Mouse (Mus musculus) MEL-GATA-1-ER (cell line): Measurements from ENCODE around the gene Hspa5.
"Not testable (repeated sequence)": the region's sequence is repeated elsewhere in the genome, so short reads cannot be mapped to it uniquely, and the experiment has no call there.

Experiments
- DNase-seq: peaks from one replicate; pipeline ENCODE4 v3.0.0-alpha.2; 2012; ENCODE audit warnings: low read depth; ENCODE audit errors: extremely low read depth

Gene Hspa5

DNA sequence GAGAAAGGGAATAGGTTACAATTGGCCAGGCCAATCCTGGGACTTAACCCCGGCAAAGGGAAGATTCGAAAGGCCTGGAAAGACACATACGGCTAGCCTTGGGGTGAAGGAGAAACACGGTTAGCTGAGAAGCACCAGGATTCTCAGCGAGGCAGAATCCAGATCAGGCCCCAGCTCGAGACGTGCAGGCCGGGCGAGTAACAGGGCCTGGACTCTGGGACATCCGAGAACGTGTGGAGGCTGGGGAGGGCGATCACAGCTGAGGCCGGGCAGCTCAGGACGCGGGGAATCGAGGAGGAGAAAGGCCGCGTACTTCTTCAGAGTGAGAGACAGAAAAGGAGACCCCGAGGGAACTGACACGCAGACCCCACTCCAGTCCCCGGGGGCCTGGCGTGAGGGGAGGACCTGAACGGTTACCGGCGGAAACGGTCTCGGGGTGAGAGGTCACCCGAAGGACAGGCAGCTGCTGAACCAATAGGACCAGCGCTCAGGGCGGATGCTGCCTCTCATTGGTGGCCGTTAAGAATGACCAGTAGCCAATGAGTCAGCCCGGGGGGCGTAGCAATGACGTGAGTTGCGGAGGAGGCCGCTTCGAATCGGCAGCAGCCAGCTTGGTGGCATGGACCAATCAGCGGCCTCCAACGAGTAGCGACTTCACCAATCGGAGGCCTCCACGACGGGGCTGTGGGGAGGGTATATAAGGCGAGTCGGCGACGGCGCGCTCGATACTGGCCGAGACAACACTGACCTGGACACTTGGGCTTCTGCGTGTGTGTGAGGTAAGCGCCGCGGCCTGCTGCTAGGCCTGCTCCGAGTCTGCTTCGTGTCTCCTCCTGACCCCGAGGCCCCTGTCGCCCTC lies at the start of gene Hspa5:
Gene Hspa5, plus strand, starts transcription at position 603 of the 859 bp plus-strand sequence.
- peak; percentile 100 for DNase-seq

DNA sequence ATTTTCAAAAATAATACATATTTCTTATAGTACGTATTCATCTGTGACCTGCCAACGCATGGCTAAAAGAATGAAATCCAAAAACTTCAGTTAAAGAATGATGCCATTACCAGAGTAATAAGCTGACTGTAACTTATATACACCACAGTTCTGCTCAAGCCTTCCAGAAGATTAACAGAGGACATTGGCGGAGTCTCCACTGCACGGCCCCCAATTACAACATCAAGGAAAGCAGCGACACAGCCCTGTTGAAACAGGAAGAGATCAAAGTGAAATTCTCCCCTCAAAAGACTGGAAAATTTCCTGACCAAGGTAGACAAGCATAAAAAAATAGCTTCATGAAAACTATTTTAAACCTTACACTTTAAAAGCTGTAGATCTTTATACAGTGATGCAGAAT lies 46.5 kb upstream of the Hspa5 start:
- DNase-seq: no peak

DNA sequence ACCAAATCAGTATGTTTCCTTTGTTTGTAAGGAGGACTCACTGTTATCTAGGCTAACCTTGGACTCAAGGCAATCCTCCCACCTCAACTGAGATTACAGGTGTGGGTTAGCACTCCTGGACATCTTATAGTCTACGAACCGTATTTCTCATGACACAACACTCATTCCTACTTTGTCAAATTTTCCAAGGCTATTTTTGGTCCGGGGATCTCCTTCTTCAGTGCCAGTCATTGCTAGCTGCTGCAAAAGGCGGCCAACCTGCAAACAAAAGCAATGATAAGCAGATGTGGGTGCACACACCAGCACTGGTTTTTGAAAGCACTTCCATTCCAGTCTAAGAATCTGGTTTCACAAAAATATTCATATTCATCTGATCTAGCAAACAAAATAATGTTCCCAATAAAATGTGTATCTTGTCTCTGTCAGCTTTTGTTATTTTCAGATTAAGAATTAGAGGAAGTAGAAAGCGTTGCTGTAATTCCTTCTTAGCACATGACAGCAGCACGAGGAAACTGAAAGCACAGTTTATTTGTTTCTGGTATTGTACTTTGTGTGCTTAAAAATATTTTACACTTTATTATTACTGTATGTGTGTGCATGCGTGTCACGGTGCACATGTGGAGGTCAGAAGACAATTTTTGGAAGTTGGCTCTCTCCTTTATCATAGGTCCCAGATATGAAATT lies 44.6 kb upstream of the Hspa5 start:
- no peak for DNase-seq

DNA sequence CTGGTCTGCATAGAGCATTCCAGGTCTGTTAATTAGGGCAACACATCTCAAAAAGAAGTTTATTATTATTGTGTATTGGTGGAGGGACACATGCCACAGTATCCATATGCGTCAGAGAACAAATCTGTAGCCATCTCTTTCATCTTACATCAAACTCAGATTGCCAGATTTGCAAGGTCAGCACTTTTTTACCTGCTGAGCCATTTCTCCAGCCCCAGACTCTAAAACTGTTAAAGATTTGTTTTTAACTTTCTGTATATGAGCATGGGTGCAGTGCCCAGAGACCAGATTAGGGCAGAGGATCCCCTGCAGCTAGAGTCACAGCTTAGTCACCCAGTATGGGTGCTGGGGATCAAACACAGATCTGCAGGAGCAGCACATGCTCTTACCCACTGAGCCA lies 35.1 kb upstream of the Hspa5 start:
- no peak for DNase-seq

DNA sequence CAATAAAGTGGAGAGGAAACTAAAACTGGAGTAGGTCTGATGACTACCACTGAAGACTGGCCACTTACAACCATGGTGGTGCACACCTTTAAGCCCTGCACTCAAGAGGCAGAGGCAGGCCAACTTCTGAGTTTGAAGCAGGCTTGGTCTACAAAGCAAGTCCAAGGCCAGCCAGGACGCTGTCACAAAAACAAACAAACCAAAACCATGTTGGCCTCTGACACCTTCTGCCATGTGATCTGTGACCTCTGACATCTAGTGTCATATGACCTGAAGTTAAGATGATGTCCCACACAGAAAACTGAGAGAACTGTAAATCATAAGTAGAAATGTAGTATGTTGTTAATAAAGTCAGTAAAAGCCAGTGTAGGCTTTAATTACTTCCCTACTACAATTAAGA lies 33.9 kb upstream of the Hspa5 start:
- DNase-seq: no peak

DNA sequence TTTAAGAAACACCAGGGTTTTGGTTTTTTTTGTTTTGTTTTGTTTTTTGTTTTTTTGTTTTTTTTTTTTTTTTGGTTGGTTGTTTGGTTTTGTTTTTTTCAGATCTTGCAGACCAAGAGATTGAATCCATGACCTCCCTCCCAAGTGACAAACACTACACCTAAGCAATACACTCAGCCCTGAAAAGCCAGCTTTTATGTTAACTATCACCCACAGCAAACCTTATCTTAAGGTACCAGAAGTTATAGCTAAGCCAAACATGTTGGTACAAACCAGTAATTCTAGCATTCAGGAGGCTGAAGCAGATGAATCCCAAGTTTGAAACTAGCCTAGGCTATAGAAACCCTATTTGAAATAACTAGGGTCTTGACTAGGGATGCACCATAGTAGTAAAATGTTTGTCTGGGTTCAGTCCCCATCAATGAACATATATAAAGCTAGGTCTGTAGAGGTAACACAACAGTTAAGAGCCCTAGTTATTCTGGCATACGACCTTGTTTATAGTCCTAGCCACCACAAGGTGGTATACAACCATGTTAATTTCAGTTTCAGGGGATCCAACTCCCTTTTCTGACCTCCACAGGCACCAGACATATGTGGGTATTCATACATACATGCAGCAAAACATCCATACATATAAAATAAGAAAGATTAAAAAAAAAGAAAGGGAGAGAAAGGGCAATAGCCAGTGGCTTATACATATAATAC lies 31.9 kb upstream of the Hspa5 start:
- DNase-seq: peak; percentile 67

DNA sequence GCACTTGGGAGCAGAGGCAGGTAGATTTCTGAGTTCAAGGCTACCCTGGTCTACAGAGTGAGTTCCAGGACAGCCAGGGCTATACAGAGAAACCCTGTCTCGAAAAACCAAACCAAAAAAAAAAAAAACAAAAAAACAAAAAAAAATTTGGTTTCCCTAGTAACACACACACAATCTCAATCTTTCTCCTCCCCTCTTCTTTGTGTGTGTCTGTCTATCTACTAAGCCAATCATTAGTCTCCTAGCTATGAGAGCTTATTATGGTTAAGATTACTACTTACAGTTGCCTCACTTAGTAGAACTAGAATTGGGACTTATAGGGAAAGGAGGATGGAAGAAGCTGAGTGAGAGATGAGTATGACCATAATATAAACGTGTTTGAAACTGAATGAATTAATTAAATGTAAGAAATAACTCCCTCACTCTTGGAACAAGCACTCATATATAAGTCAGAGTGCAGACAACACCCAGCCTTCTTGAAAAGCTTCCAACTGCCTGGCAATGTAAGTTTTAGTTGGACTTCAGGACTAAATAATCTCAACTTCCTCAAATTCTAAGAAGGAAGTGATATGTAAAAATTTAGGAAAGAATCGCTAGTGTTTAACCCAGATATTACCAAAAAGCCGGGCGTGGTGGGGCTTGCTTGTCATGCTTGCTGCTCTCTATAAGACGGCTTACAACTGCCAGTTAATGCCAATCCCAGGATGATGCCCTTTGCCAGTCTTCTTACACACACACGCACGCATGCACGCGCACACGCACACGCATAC lies 30.2 kb upstream of the Hspa5 start:
- DNase-seq: peak; percentile 96

DNA sequence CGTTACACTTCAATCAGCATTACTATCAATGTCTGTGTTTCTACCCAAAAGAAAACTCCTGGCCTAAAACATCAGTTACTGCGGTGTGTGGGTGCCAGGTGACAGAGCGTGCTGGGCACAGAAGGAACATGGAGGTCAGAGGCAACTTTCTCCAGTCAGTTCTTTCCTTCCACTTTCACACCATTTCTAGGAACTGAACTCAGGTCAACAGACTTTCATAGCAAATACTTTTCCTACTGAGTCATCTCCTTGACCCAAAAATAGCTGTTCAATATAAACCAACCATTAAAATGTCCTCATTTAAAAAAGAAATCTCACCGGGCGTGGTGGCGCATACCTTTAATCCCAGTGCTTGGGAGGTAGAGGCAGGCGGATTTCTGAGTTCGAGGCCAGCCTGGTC lies 29.1 kb upstream of the Hspa5 start:
- DNase-seq: no peak

DNA sequence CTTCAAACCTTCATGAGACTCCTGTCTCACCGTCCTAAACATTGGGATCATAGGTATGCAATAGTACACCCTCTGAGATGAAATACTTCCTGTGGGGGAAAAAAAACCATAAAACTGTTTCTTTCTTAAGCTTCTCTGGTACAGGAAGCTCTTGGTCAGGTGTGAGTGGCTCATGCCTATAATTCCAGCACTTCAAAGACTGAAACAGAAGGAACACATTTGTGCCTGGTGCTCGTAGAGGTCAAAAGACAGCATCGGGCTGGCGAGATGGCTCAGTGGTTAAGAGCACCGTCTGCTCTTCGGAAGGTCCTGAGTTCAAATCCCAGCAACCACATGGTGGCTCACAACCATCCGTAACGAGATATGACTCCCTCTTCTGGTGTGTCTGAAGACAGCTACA lies 27.3 kb upstream of the Hspa5 start:
- no peak for DNase-seq

DNA sequence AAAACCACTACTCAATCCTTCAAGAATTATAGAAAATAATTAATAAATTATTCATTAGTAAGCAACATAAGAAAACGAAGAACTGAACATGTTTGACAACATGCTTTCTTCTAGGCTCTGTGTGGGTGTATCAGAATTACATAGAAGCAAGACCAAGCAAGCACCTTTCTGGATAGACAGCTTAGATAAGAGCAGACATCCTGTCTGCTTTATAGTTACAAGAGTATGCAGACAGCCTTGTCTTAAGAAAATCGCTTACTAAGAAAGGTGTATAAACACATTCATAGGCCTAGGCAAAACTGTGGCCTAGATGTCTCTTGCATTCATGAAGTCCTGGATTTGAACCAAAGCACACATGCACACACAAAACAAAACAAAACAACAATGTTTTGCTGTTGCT lies 26.1 kb upstream of the Hspa5 start:
- DNase-seq: no peak

DNA sequence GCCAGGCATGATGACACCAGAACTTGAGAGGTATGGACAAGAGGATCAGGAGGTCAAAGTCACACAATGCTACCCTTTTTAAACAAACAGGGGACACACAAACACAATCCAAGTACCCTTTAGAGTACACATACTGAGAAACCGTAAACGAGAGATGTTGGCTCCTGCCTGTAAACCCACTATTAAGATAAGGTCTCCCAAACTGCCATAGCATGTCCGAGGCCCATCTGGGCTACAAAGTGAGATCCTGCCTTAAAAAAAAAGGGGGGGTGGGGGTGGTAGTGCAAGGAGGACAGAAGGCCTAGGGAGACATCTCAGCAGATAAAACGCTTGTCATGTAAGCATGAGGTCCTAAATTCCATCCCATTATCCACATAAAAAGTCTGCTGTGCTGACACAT lies 23.3 kb upstream of the Hspa5 start:
- DNase-seq: no peak

DNA sequence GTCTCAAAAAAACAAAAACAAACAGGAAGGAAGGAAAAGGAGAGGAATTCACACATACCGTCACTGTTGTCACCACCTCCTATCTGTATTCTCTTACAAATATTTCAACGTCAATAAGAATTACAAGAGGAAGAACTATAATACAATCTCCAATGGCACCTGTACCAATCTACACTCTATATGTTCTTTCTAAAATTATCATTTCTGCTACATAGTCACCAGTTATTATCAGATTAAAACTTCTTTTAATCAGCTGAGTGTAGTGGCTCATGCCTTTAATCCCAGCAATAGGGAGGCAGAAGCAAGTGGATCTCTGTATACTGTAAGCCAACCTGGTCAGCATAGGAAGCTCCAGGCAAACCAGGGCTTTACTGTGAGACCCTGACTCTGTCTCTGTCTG lies 21.5 kb upstream of the Hspa5 start:
- DNase-seq: no peak

DNA sequence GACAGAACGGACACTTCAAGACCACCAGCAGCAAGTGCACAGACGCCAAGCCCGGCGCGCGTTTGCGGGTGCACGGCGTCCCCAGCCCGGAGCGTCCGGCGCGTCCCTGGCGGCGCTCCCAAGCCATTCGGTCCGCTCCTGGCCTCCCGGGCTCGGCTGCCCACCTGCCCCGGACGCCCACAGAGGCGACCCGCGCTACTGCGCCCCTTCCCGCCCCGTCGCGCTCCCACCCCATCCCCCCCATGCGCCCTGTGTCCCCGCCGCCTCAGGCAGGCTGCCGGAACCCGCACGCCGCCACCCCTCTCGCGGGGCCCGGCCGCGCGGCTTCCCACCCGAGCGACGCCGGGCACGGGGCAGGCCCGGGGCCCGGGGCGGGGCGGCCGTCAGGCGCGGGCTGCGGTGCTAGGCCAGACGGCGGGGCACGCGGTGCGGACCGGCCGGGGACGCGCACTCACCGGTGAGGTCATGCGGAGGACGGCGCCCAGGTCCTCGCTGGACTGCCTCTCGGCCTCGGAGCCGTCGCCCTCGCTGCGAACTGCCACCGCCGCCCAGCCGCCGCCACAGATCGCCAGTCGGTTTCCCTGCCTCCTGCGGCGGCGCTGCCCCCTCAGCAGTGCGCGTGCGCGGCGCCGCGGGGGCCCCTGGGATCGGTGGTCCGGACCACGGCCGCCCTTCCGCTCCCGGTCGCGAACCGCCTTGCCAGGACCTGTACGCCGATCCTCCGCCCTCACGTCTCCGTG lies 17.8 kb upstream of the Hspa5 start:
- peak; percentile 82 for DNase-seq

DNA sequence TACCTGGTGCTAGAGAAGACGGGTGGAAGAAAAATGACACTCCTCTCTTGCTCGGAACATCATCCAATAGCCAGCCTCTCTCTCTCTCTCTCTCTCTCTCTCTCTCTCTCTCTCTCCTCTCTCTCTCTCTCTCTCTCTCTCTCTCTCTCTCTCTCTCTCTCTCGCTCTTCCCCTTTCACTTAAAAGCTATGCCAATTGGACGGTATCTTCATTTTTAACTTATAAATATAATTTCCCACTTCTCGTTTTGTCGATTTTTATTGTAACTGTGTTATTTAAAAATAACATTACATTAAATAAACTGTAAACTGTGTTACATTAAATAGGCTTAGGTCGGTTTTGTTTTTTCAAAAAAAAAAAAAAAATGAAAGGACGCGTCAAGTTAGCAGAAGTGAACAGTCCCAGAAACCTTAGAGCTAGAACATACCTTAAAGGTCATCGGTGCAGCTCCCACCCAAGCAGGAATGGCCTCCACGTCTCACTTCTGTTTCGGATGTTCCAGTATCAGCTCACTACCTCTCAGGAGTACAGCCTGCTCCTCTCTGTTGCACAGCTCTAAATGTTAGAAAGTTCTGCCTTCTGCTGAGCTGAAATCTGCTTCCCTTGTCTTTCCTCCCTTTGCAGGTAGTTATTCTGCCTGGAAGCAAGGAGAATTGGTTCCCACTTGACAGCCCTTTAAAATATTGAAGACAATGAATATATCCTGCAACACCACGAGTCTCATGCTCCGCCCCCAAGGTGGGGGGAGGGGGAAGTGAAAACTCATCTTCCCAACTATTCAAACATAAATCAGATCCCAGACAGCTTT lies 17.0 kb upstream of the Hspa5 start, which contains the start of gene Gapvd1:
Gene Gapvd1, minus strand, starts transcription at position 682 of the 808 bp plus-strand sequence.
- no peak for DNase-seq

DNA sequence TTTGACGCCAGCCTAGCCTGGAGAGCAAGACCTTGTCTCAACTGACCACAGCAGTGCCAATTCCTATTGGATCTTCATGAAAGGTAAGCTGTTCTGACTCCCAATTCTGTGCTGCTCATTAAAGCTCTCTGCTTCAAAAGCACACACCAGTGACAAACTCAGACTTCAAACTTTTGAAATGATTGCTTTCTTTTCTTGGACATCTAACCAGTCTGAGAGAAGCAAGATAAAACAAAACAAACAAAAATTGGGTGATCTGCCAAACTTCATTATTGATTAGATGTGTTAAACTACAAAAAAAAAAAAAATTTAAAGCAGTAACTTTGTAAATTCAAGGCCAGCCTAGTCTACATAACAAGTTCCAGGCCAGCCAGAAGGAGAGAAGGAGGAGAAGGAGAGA lies 14.4 kb upstream of the Hspa5 start:
- DNase-seq: no peak

DNA sequence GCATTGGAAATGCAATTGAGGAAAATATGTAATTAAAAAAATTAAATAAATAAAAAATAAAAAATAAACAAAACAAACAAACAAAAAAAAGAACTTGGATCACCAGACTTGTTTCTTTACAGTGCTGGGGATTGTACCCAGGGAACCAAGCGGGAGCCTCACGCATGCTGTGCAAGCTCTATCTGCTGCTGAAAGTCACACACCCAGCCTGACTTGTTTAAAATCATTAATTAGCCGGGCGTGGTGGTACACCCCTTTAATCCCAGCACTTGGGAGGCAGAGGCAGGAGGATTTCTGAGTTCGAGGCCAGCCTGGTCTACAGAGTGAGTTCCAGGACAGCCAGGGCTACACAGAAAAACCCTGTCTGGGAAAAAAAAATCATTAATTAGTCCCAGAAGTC lies 10.5 kb upstream of the Hspa5 start:
- not testable (repeated sequence) for DNase-seq

DNA sequence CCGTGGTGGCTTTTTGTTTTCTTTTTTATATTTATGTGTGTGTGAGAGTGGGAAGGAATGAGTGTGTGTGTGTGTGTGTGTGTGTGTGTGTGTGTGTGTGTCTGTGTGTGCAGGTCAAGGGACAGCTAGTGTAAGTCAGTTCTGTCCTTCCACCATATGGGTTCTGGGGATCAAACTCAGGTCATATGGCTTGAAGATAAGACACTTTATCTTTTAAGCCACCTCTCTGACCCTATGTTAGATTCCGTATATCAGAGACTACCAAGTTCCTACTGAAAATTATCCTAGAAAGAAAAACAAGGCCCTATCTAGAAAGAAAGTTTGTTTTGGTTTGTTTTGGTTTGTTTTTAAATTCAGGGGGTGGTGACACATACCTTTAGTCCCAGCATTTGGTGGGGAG lies 9.6 kb upstream of the Hspa5 start:
- no peak for DNase-seq

DNA sequence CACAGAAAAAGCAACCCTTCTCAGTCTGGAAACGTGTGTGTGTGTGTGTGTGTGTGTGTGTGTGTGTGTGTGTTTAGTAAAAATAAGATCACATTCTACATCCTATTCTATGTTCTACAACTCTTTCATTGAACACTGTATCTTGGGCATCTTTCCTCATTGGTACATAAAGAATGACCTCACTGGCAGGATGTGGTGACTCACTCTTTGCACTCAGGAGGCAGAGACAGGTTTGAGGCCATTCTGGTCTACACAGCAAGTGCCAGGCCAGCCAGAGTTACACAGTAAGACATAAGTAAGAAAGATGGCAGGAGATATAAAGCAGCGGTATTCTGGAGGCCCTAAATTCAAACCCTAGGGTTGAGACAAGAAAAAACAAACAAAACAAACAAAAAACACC lies 8.9 kb upstream of the Hspa5 start:
- no peak for DNase-seq

DNA sequence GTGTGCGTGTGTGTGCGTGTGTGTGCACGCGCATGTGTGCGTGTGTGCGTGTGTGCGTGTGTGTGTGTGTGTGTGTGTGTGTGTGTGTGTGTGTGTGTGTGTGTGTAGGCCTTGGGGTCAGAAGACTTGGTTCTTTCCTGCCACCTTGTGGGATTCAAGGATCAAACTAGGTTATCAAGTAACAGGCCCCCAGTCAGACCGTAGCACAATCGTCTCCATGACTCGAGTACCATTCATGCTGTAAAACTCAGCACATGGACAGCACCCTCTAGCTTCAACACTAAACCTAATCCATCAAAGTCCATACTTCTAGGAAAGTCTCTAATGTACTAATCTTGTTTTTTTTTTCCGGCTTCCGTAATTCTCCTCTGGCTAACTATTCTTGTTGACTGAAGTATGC lies 7.0 kb upstream of the Hspa5 start:
- DNase-seq: no peak

DNA sequence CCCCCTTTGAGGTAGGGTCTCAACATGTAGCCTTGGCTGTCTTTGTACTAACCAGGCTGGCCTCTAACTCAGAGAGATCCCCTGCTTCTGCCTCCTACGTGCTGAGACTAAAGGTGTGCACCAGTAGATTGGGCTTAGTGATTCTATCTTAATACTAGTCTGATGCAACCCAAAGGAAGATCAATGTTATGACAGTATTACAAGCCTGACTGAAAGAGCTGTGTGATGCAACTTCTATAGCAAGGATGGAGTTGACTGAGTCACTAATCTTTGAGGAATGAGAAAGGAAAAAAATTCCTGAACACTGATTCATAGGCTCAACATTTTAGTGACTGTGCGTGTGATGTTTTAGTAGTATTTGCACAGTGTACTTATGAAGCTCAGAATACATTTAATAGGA lies 1.7 kb upstream of the Hspa5 start:
- DNase-seq: no peak
